Mouse (Mus musculus) heart, postnatal 0 days (tissue): ENCODE results near the gene Coq2. TPM values are rescaled to one million over a fixed set of nuclear protein-coding genes. Genes with fewer than 3 reads are reported as not detected.

ENCODE experiments used
- ATAC-seq: fragments of 200-750 bp; cut with Nextera tagmentation; 2 replicates; pipeline ENCODE4 v1.8.0; 2017; ENCODE audit warnings: low read depth, moderate number of reproducible peaks, moderate library complexity; ENCODE audit not compliant: insufficient read depth
- DNase-seq: peaks from one replicate; pipeline ENCODE4 v3.0.0-alpha.2; 2016; ENCODE audit warnings: low spot score
- H3K27ac ChIP-seq: fragments of 300-500 bp; sonication (generic); 2 replicates; pipeline ENCODE4 v1.5.1; 2014; ENCODE audit warnings: low read depth, mild to moderate bottlenecking
- H3K27me3 ChIP-seq: fragments of 300-500 bp; sonication (generic); 2 replicates; pipeline ENCODE4 v1.6.1; 2014; ENCODE audit warnings: low read length, mixed read lengths; ENCODE audit not compliant: control insufficient read depth, insufficient read depth
- H3K36me3 ChIP-seq: fragments of 300-500 bp; sonication (generic); replicated peaks from 2 replicates; pipeline ENCODE4 v1.6.1; 2014; ENCODE audit warnings: low read length, mixed read lengths; ENCODE audit not compliant: control insufficient read depth, insufficient read depth
- H3K4me1 ChIP-seq: fragments of 300-500 bp; sonication (generic); 2 replicates; pipeline ENCODE4 v1.6.1; 2014; ENCODE audit warnings: antibody characterized with exemption; ENCODE audit not compliant: control insufficient read depth, insufficient read depth
- H3K4me2 ChIP-seq: fragments of 300-500 bp; sonication (generic); 2 replicates; pipeline ENCODE4 v1.6.1; 2014; ENCODE audit warnings: low read depth, mild to moderate bottlenecking, low read length, moderate library complexity
- H3K4me3 ChIP-seq: fragments of 300-500 bp; sonication (generic); 2 replicates; pipeline ENCODE4 v1.5.1; 2014; ENCODE audit warnings: low read depth, low read length
- H3K9ac ChIP-seq: fragments of 300-500 bp; sonication (generic); replicated peaks from 2 replicates; pipeline ENCODE4 v1.6.1; 2014; ENCODE audit warnings: low read depth, low read length, mixed read lengths
- H3K9me3 ChIP-seq: fragments of 300-500 bp; sonication (generic); replicated peaks from 2 replicates; pipeline ENCODE4 v1.6.1; 2016; ENCODE audit warnings: low read length; ENCODE audit not compliant: control insufficient read depth
- CTCF ChIP-seq: IDR thresholded peaks from 2 replicates; pipeline ENCODE4 v1.5.1; 2016; ENCODE audit warnings: antibody characterized with exemption, control low read depth, low read depth
- EP300 ChIP-seq: IDR thresholded peaks from 2 replicates; pipeline ENCODE4 v1.6.1; 2016; ENCODE audit warnings: antibody characterized with exemption, low read depth
- WGBS: fragments of 180-500 bp; shearing (Covaris S2); extraction: QIAGEN DNeasy Blood & Tissue Kit; methylation state at CpG from one replicate; pipeline ENCODE4 v1.1.7; 2014; 5-methylcytosine and 5-hydroxymethylcytosine counted together
- polyA plus RNA-seq: library from polyadenylated mRNA; unstranded; fragments of >200 nt; fragmentation: Nextera tagmentation; extraction: Ambion mirVana; gene quantifications from 2 replicates; pipeline ENCODE4 v1.2.1, GENCODE M21; 2015
- total RNA-seq: library from RNA; depleted of rRNA; stranded (reverse); fragments of >200 nt; gene quantifications from 2 replicates; pipeline ENCODE4 v1.2.3, GENCODE M21; 2014; ENCODE audit warnings: low replicate concordance

Gene Coq2
- total and polyA plus RNA-seq, 2 experiments from 2014 or later, result 68.5 to 146 TPM

DNA sequence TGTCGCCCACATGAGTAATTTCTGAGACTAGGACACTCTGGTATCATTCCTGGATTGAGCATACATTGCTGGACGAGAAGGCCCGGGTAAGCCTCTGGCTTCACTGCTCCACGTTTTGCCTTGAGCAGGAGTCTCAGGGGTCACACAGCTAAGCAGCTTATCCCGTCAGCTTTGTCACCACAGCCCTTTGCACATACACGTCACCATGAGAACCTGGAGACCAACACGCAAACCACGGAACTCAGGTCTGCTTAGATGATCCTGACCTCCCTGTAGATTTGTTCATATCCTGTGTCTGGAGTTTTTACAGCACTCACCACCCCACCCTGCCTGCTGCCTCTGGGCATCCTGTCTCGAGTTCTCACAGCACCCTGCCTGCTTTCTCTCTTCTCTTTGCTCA is 54.0 kb downstream of the Coq2 start:
- WGBS, result 61% methylated on average over 9 of the region's 9 CpGs

DNA sequence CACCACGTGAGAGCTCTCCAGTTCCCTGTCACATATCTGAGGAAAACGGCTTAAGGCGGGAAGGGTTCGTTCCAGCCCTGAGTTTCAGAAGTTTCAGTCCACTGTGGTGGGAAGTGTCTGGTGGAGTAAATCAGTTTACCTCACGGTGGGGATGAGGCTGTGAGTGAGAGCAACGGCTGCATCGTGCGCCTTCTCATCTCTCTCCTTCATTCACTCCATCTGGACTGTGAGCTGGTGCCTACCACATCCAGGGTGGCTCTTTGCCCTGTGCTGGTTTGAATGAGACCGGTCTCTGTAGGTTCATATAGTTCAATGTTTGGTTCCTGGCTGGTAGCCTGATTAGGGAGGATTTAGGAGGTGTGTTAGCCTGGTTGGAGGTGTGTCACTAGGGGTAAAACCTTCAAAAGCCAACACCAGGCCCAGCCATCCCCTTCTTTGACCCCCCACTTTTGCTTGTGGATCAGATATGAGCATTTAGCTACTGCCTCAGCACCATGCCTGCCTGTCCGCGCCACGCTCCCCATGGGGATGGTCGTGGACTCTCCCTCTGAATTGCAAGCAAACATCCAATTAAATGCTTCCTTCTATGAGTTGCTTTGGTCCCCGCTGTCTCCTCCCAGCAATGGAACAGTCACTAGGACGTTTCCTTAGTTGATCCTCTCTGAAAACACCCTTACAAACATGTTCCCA is 55.2 kb downstream of the Coq2 start:
- Histone ChIP-seq H3K4me3 (no peak overlapping the region), H3K9me3 (no peaks in the 10 kb centered on the region), H3K4me2 (no peak overlapping the region), H3K27ac (no peak overlapping the region), H3K9ac (no peak overlapping the region), H3K36me3 (no peaks in the 10 kb centered on the region), H3K27me3 (no peaks in the 10 kb centered on the region), H3K4me1 (no peaks in the 10 kb centered on the region)
- no peak for ATAC-seq
- WGBS, result 86% methylated on average over 15 of the region's 15 CpGs
- no peak for DNase-seq
- TF ChIP-seq CTCF (no peak), EP300 (no peak)

More for the DNA sequence above, 54.0 kb downstream of the Coq2 start:
- H3K36me3 ChIP-seq, result no peaks in the 10 kb centered on the region
- no peak overlapping the region for H3K9ac ChIP-seq
- no peak for ATAC-seq
- TF ChIP-seq EP300 (no peak), CTCF (no peak)
- no peak for DNase-seq
- H3K27ac ChIP-seq, result no peak overlapping the region
- no peaks in the 10 kb centered on the region for H3K27me3 ChIP-seq
- H3K9me3 ChIP-seq, result no peaks in the 10 kb centered on the region
- H3K4me3 ChIP-seq, result no peak overlapping the region
- H3K4me1 ChIP-seq, result no peaks in the 10 kb centered on the region
- no peak overlapping the region for H3K4me2 ChIP-seq

DNA sequence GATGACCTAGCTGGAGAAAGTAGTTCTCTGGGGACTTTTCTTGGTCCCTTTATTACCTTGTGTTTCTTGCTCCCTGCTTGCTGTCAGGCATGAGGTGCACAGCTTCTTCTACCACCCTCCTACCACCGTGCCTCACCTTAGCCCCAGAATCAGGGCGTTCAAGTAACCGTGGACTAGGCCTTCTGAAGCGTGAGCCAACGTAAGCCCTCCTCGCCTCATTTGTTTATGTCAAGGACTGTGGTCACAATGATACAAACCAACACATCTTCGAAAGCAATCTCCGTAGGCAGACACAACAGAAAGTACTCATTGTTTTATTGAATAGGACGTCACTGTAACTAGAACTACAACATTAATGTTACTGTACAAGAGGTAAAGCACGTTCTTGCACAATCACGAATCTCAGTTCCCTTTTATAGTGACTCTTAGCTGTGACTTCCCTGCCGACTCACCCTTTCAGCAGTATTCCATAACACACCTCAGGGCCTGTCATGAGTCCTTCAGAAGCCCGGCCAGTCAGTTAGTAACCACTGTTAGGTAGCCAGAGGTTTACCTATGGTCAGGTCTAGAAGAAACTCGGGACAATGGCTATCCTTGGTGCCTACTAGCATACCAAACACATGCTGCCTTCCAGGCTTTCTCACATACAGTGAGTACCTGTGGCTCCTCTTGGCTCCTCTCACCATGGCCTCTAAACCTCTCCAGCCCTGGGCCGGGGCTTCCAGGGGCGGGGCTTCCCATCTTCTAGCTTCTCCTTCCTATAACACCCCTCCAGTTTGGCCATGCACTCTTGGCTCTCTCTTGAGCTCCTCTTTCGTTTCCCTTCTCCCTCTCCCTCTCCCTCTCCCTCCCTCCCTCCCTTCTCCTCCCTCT is 60.8 kb downstream of the Coq2 start:
- ATAC-seq (no peak), DNase-seq (no peak)
- H3K9me3 ChIP-seq, result no peaks in the 10 kb centered on the region
- H3K27ac ChIP-seq, result no peak overlapping the region
- WGBS, result 77% methylated on average over 17 of the region's 17 CpGs
- H3K36me3 ChIP-seq, result no peaks in the 10 kb centered on the region
- no peak overlapping the region for H3K9ac ChIP-seq
- H3K4me2 ChIP-seq, result no peak overlapping the region
- H3K4me1 ChIP-seq, result no peaks in the 10 kb centered on the region
- H3K27me3 ChIP-seq, result no peaks in the 10 kb centered on the region
- H3K4me3 ChIP-seq, result no peak overlapping the region
- no peak for TF ChIP-seq CTCF
- no peak for TF ChIP-seq EP300

DNA sequence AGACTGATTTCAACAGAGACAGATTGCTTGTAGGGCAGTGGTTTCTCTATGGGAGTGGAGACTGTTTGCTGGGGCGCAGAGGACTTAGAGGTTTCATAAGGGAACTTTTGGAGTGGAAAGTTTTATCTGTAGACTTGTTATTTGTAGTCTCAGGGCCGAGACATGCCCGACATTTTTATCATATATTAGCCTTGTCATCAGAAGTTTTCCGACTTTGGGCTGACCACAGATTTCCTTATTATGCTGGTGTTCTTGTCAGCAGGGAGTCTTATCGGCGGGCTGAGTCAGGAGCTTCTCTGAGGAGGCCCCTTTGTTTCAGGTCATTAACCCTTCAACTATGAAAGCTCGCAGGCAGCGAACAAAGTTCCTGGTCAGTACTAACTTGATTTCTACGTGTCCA is 67.1 kb downstream of the Coq2 start:
- Histone ChIP-seq H3K4me1 (no peaks in the 10 kb centered on the region), H3K9ac (no peak overlapping the region), H3K36me3 (no peaks in the 10 kb centered on the region), H3K27me3 (no peaks in the 10 kb centered on the region), H3K27ac (no peak overlapping the region), H3K4me2 (no peak overlapping the region), H3K9me3 (no peaks in the 10 kb centered on the region), H3K4me3 (no peak overlapping the region)
- ATAC-seq, result no peak
- no peak for TF ChIP-seq EP300
- no peak for TF ChIP-seq CTCF
- DNase-seq, result no peak
- 54% methylated on average over 9 of the region's 9 CpGs for WGBS

DNA sequence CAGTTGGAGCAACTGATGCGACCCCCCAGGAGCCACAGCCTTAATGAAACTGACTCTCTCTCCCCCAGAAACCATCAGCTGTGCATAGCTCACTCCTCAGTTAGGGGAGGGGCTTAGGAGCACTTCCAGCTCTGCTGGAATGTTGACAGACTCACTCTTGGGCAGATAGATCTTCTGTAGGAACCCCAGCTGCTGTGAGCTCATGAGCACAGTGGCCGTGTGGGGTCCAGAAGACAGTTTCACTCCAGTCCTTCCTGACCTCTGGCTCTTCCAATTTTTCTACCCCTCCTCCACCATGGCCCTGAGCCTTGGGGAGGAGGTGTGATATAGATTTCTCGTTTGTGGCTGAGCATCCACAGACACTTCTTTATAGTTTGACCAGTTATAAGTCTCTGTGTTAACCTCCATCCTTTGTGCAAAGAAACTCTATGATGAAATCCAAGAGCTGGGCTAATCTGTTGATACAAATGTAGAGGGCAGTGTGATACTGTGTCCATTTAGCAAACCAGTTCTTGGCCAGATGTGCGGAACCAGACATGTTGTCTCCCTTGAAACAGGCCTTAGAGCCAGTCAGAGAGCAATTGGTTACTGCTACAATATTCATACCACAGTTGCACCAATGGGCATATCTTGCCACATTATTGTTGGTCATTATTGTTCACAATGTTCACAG is 67.7 kb downstream of the Coq2 start:
- H3K9ac ChIP-seq, result no peak overlapping the region
- H3K9me3 ChIP-seq, result no peaks in the 10 kb centered on the region
- 54% methylated on average over 4 of the region's 4 CpGs for WGBS
- 0 out of 2 replicates have a peak overlapping the region, but pooled peaks have one; percentile 31 for H3K27ac ChIP-seq
- peak; percentile 53; the same call in 1 of the 2 replicates for ATAC-seq
- H3K27me3 ChIP-seq, result no peaks in the 10 kb centered on the region
- H3K36me3 ChIP-seq, result no peaks in the 10 kb centered on the region
- H3K4me1 ChIP-seq, result no peaks in the 10 kb centered on the region
- H3K4me2 ChIP-seq, result no peak overlapping the region
- H3K4me3 ChIP-seq, result no peak overlapping the region
- DNase-seq, result peak; percentile 25
- TF ChIP-seq EP300 (no peak), CTCF (no peak)
